Mouse (Mus musculus) midbrain, postnatal 0 days (tissue): ENCODE results near the gene Pole3. TPM values are rescaled to one million over a fixed set of nuclear protein-coding genes. Genes with fewer than 3 reads are reported as not detected.
A peak's percentile ranks its signal among the peaks of the same experiment; 100 is the strongest.

Experiments
- ATAC-seq: fragments of 200-750 bp; cut with Nextera tagmentation; 2 replicates; pipeline ENCODE4 v1.8.0; 2017; ENCODE audit warnings: moderate number of reproducible peaks, mild to moderate bottlenecking, moderate TSS enrichment, moderate library complexity; ENCODE audit not compliant: low FRiP score
- DNase-seq: peaks from one replicate; pipeline ENCODE4 v3.0.0-alpha.2; 2015; ENCODE audit warnings: low spot score
- H3K27ac ChIP-seq: fragments of 300-500 bp; sonication (generic); 2 replicates; pipeline ENCODE4 v1.5.1; 2014; ENCODE audit warnings: low read depth, mild to moderate bottlenecking, low read length, mixed read lengths
- H3K27me3 ChIP-seq: fragments of 300-500 bp; sonication (generic); 2 replicates; pipeline ENCODE4 v1.6.1; 2014; ENCODE audit warnings: low read length, control low read depth, mixed read lengths; ENCODE audit not compliant: insufficient read depth
- H3K36me3 ChIP-seq: fragments of 300-500 bp; sonication (generic); 2 replicates; pipeline ENCODE4 v1.6.1; 2014; ENCODE audit warnings: low read length, control low read depth, mixed read lengths; ENCODE audit not compliant: insufficient read depth
- H3K4me1 ChIP-seq: fragments of 300-500 bp; sonication (generic); 2 replicates; pipeline ENCODE4 v1.6.1; 2014; ENCODE audit warnings: mild to moderate bottlenecking, control low read depth, antibody characterized with exemption, low read length, mixed read lengths; ENCODE audit not compliant: insufficient read depth
- H3K4me2 ChIP-seq: fragments of 300-500 bp; sonication (generic); 2 replicates; pipeline ENCODE4 v1.6.1; 2014; ENCODE audit warnings: low read depth, mild to moderate bottlenecking, low read length, mixed read lengths; ENCODE audit not compliant: poor library complexity, severe bottlenecking
- H3K4me3 ChIP-seq: fragments of 300-500 bp; sonication (generic); 2 replicates; pipeline ENCODE4 v1.5.1; 2014; ENCODE audit warnings: low read depth, mild to moderate bottlenecking, low read length, moderate library complexity
- H3K9ac ChIP-seq: fragments of 300-500 bp; sonication (generic); replicated peaks from 2 replicates; pipeline ENCODE4 v1.6.1; 2014; ENCODE audit warnings: mild to moderate bottlenecking, low read length, moderate library complexity, mixed read lengths; ENCODE audit not compliant: poor library complexity, severe bottlenecking
- H3K9me3 ChIP-seq: fragments of 300-500 bp; sonication (generic); 2 replicates; pipeline ENCODE4 v1.6.1; 2016; ENCODE audit warnings: low read length, control low read depth
- CTCF ChIP-seq: IDR thresholded peaks from 2 replicates; pipeline ENCODE4 v1.5.1; 2016; ENCODE audit warnings: antibody characterized with exemption, mild to moderate bottlenecking
- WGBS: fragments of 180-500 bp; shearing (Covaris S2); extraction: QIAGEN DNeasy Blood & Tissue Kit; methylation state at CpG from one replicate; pipeline ENCODE4 v1.1.7; 2014; 5-methylcytosine and 5-hydroxymethylcytosine counted together
- polyA plus RNA-seq: library from polyadenylated mRNA; unstranded; fragments of >200 nt; fragmentation: Nextera tagmentation; extraction: Ambion mirVana; gene quantifications from 2 replicates; pipeline ENCODE4 v1.2.1, GENCODE M21; 2015
- total RNA-seq: library from RNA; depleted of rRNA; stranded (reverse); fragments of >200 nt; gene quantifications from 2 replicates; pipeline ENCODE4 v1.2.3, GENCODE M21; 2014

Pole3 gene
- total and polyA plus RNA-seq, 2 experiments from 2014 or later: 25.6 to 57.3 TPM

DNA sequence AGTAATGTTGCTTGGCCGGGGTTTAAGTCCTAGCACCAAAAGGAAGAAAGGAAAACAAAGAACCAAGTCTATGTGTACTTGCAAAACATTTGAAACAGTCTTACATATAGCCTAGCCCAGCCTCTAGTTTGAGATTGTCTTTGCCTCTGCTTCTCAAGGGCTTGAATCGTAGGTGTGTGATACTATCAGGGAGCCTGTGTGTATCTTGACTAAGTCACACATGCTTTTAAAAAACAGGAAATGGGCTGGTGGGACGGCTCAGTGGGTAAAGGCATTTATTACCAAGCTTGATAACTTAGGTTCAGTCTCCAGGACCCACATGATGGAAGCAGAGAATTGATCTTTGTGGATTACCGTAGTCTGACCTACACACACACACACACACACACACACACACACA is 37.1 kb upstream of the Pole3 start:
- ATAC-seq (no peak), DNase-seq (no peak)
- TF ChIP-seq CTCF: no peak

DNA sequence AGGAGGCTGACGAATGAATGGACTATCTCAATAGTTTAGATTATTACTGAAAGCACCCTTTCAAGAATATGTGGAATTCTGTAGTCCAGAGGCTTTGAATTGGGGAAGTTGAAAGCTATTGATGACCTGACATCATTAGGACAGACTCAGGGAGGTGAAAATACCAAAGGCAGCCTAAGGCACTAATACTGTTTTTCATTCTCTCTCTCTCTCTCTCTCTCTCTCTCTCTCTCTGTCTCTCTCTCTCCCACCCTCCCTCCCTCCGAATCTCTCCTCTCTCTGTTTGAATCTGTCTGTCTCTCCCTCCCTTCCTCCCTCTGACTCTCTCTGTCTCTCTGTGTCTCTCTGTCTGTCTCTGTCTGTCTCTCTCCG is 36.7 kb upstream of the Pole3 start:
- Histone ChIP-seq H3K4me2 (peak overlapping the region; percentile 10; the same call in 1 of the 2 replicates), H3K36me3 (no peaks in the 10 kb centered on the region), H3K4me1 (no peaks in the 10 kb centered on the region), H3K4me3 (no peak overlapping the region), H3K27ac (no peak overlapping the region), H3K9ac (no peak overlapping the region), H3K27me3 (no peaks in the 10 kb centered on the region), H3K9me3 (no peaks in the 10 kb centered on the region)
- ATAC-seq: no peak
- WGBS: 42% methylated on average over 3 of the region's 3 CpGs
- no peak for DNase-seq
- no peak for TF ChIP-seq CTCF

More for the DNA sequence above, 37.1 kb upstream of the Pole3 start:
- no peak overlapping the region for H3K4me3 ChIP-seq
- 70% methylated on average over 4 of the region's 4 CpGs for WGBS
- H3K4me1 ChIP-seq: no peaks in the 10 kb centered on the region
- H3K4me2 ChIP-seq: no peak overlapping the region
- no peaks in the 10 kb centered on the region for H3K36me3 ChIP-seq
- no peak overlapping the region for H3K9ac ChIP-seq
- no peak overlapping the region for H3K27ac ChIP-seq
- H3K27me3 ChIP-seq: no peaks in the 10 kb centered on the region
- H3K9me3 ChIP-seq: no peaks in the 10 kb centered on the region

DNA sequence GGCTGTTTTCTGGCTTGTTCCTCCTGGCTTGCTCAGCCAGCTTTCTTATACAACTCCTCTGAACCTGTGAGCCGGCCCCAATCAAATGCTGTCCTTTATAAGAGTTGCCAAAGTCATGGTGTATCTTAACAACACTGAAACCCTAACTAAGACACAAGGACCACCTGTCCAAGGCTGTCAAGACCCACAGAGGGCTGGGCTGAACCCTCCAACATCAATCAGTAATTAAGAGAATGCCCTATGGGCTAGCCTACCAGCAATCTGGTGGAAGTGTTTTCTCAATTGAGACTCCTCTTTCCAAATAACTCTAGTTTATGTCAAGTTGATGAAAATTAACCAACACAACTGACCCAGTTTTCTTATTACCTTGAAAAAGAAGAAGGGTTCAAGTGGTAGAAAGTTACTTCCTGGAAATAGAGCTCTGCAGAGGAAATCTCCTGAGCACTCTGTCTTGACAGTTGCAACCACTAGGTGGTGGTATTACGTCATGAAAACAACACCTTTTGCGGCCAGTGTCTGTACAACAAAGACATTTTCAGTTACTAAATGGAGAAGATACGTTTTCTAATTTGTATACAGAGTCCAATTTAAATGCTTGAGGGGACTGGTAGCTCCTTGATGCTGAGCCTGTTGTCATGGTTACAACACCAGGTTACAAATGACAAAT is 36.2 kb upstream of the Pole3 start:
- H3K9ac ChIP-seq: no peak overlapping the region
- no peaks in the 10 kb centered on the region for H3K9me3 ChIP-seq
- 22% methylated on average over 4 of the region's 4 CpGs for WGBS
- no peaks in the 10 kb centered on the region for H3K4me1 ChIP-seq
- H3K27ac ChIP-seq: no peak overlapping the region
- DNase-seq (peak; percentile 91), ATAC-seq (peak; percentile 79)
- H3K36me3 ChIP-seq: no peaks in the 10 kb centered on the region
- TF ChIP-seq CTCF: peak; percentile 94
- no peak overlapping the region for H3K4me3 ChIP-seq
- no peaks in the 10 kb centered on the region for H3K27me3 ChIP-seq
- H3K4me2 ChIP-seq: peak overlapping the region; percentile 10; the same call in 1 of the 2 replicates

GRCm38 (mm10) chr4:62559797-62560329 is 35.0 kb upstream of the Pole3 start, which contains the start of gene Rgs3:
Gene Rgs3 (plus strand): TSS chr4:62559847.
- Histone ChIP-seq H3K9me3 (no peaks in the 10 kb centered on the region), H3K27me3 (no peaks in the 10 kb centered on the region), H3K36me3 (no peaks in the 10 kb centered on the region), H3K4me2 (no peak within 1 kb of the TSS), H3K4me1 (no peaks in the 10 kb centered on the region), H3K9ac (no peak within 1 kb of the TSS), H3K4me3 (no peak within 1 kb of the TSS), H3K27ac (no peak within 1 kb of the TSS)
- no peak for TF ChIP-seq CTCF
- 64% methylated on average over 6 of the region's 6 CpGs for WGBS
- ATAC-seq (no peak), DNase-seq (no peak)

- no peak overlapping the region for H3K27ac ChIP-seq
- no peaks in the 10 kb centered on the region for H3K9me3 ChIP-seq
- no peak for DNase-seq
- H3K27me3 ChIP-seq: no peaks in the 10 kb centered on the region
- no peaks in the 10 kb centered on the region for H3K4me1 ChIP-seq
- H3K9ac ChIP-seq: no peak overlapping the region
- 58% methylated on average over 3 of the region's 3 CpGs for WGBS
- ATAC-seq: no peak
- TF ChIP-seq CTCF: no peak
- no peak overlapping the region for H3K4me2 ChIP-seq
- H3K4me3 ChIP-seq: no peak overlapping the region
- H3K36me3 ChIP-seq: no peaks in the 10 kb centered on the region
Measured at GRCm38 (mm10) chr4:62557436-62557835, 32.6 kb upstream of the Pole3 start.

DNA sequence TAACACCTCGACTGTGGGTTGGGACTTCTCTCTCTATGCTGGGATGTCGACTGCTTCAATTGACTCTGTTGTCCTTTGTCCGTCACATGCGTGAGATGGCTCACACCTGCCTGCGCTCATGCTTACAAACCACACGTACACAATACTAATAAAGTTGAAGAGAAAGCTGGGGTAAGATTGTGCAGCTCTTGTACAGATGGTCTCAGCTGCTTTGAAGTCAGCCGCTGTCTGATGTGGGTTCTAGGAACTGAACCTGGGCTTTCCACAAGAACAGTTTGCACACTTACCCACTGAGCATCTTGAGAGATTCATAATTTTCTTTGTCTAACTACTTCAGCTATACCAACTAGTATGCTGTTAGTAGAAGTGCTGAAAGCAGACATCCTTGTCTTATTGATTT is 27.1 kb upstream of the Pole3 start:
- Histone ChIP-seq H3K4me3 (no peak overlapping the region), H3K27ac (no peak overlapping the region), H3K9ac (no peak overlapping the region), H3K4me2 (no peak overlapping the region), H3K36me3 (no peaks in the 10 kb centered on the region), H3K27me3 (no peaks in the 10 kb centered on the region), H3K9me3 (no peaks in the 10 kb centered on the region), H3K4me1 (no peaks in the 10 kb centered on the region)
- DNase-seq (no peak), ATAC-seq (no peak)
- WGBS: 89% methylated on average over 7 of the region's 7 CpGs
- no peak for TF ChIP-seq CTCF
